Mouse (Mus musculus): ENCODE data around the gene Metap1d. TPM values are rescaled to one million over a fixed set of nuclear protein-coding genes. Genes with fewer than 3 reads are reported as not detected.

Gene Metap1d
- polyA plus RNA-seq, 1 experiment: 3.5 TPM

DNA sequence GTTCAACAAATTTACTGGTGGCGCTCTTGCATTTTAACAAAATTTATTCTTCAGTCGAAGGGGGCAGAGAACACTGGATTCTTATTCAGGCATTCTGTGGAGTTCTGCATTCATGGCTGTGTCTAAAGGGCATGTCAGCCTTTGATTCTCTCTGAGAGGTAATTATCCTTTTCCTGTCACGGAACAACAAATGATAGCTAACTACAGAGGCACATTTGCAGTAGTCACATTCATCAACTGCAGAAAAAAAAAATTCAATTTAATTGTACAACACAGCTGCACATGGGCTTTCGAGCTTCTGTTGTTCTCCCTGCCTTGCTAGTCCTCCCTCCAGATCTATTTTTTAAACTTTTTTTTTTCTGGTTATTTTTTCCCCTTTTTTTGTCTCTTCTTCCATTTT lies 63.9 kb downstream of the Metap1d start:
- Histone ChIP-seq H3K4me1 (no peaks in the 10 kb centered on the region), H3K27me3 (replicated peaks) (peaks cover 15% of the 10 kb centered on the region), H3K36me3 (replicated peaks; ENCODE audit: low read length) (peaks cover 5% of the 10 kb centered on the region), H3K4me3 (replicated peaks) (no peak overlapping the region), H3K9me3 (no peaks in the 10 kb centered on the region)
- no peak for TF ChIP-seq FLI1 (IDR thresholded peaks at IDR 0.05; ENCODE audit: low read length)
- TF ChIP-seq GATA1 (IDR thresholded peaks at IDR 0.05; ENCODE audit: borderline replicate concordance, low read length): no peak

DNA sequence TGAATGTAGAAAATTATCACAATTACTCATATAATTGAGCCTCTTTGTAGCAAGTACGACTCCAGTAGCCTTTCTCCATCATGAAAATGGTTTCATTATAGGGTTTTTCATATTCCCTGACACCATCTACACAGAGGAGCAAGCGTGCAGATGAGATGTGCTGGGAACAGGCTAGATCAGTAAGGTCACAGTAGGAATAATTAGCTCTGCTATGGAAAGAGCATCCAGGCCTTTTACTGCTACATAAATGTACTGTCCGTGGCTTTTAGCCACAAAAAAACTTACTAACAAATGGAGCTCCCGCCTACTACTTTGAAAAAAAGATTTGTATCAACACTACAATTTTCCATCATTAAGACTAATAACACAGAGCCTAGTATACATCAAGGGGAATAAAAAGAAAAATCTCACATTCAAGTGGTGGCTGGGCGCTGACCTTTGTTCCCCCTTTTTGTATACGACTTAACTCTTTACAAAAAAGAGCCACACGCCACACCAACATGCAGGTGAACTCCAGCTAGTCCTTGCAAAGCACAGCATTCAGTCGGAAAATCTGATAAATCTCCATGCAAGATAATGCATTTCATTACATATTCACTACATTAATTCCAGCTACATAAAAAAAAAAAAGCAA lies 64.5 kb downstream of the Metap1d start:
- peaks cover under 1% of the 10 kb centered on the region for H3K4me1 ChIP-seq
- no peaks in the 10 kb centered on the region for H3K36me3 ChIP-seq (replicated peaks; ENCODE audit: low read length)
- H3K4me3 ChIP-seq (replicated peaks): no peak overlapping the region
- H3K9me3 ChIP-seq: no peaks in the 10 kb centered on the region
- TF ChIP-seq GATA1 (IDR thresholded peaks at IDR 0.05; ENCODE audit: borderline replicate concordance, low read length) (no peak), FLI1 (IDR thresholded peaks at IDR 0.05; ENCODE audit: low read length) (no peak)
- H3K27me3 ChIP-seq (replicated peaks): peaks cover 18% of the 10 kb centered on the region

DNA sequence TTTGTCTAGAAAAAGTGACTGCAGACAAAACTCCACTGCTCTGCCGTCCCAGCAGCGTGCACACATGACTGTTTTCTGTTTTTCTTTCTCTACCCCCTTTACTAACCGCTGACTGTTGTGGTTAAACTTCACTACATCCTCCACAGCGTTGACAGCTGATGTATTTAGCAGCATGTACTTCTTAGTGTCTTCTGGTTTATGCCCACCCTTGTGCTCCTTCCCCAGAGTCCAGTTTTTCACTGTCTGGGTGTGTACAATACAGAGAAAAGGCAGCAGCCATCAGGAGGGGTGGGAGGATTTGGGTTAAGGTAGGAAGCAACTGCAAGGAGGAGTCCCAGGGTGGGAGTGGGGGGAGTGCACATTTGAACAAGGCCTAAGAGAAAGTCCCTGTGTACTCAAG lies 69.8 kb downstream of the Metap1d start:
- no peak overlapping the region for H3K4me3 ChIP-seq (replicated peaks)
- H3K27me3 ChIP-seq (replicated peaks): peaks cover 68% of the 10 kb centered on the region
- TF ChIP-seq GATA1 (IDR thresholded peaks at IDR 0.05; ENCODE audit: borderline replicate concordance, low read length): no peak
- no peak for TF ChIP-seq FLI1 (IDR thresholded peaks at IDR 0.05; ENCODE audit: low read length)
- H3K9me3 ChIP-seq: peaks cover 2% of the 10 kb centered on the region; the same call in 1 of the 2 replicates
- H3K36me3 ChIP-seq (replicated peaks; ENCODE audit: low read length): no peaks in the 10 kb centered on the region
- peaks cover 17% of the 10 kb centered on the region for H3K4me1 ChIP-seq

DNA sequence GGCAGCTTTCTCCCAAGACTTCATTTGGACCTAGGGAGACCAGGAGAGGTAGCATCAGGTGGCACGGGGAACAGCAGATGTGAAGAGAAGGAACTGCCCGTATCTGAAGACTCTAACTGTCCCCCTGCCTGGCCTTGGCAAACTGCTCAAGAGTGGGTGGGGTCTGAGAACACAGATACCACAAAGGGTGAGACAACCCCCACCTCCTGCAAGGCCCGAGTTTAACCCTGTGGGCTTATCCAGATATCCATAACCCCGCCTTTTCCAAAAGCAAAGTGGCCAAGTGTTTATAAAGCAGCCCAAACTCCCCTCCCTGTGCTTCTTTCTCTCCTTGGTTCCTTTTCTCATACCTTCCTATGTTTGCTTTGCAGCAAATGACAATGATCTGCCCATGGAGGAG lies 70.4 kb downstream of the Metap1d start:
- H3K4me3 ChIP-seq (replicated peaks): no peak overlapping the region
- peaks cover 22% of the 10 kb centered on the region for H3K4me1 ChIP-seq
- H3K36me3 ChIP-seq (replicated peaks; ENCODE audit: low read length): no peaks in the 10 kb centered on the region
- H3K9me3 ChIP-seq: peaks cover 2% of the 10 kb centered on the region; the same call in 1 of the 2 replicates
- H3K27me3 ChIP-seq (replicated peaks): peaks cover 74% of the 10 kb centered on the region
- TF ChIP-seq FLI1 (IDR thresholded peaks at IDR 0.05; ENCODE audit: low read length): no peak
- TF ChIP-seq GATA1 (IDR thresholded peaks at IDR 0.05; ENCODE audit: borderline replicate concordance, low read length): no peak

DNA sequence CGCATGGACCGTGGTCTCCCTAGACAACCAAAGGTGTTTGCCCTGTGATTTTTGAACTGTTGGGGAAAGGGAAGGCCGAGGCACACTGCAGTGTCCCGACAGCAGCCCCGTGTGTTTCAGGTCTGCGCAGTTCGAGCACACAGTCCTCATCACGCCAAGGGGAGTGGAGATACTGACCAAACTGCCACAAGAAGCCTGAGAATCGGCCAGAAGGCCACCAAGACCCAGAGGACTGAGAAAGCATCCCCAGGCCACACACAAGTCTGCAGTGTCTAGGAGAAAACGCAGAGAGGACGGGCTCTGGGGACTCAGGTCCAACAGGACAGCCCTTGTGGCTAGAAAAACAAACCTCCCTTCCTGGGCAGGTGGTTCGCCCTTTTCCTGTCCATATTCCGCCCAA lies 71.7 kb downstream of the Metap1d start:
- H3K4me1 ChIP-seq: peaks cover 36% of the 10 kb centered on the region
- H3K36me3 ChIP-seq (replicated peaks; ENCODE audit: low read length): no peaks in the 10 kb centered on the region
- peaks cover 86% of the 10 kb centered on the region for H3K27me3 ChIP-seq (replicated peaks)
- TF ChIP-seq FLI1 (IDR thresholded peaks at IDR 0.05; ENCODE audit: low read length) (no peak), GATA1 (IDR thresholded peaks at IDR 0.05; ENCODE audit: borderline replicate concordance, low read length) (no peak)
- H3K4me3 ChIP-seq (replicated peaks): no peak overlapping the region
- peaks cover 2% of the 10 kb centered on the region; the same call in 1 of the 2 replicates for H3K9me3 ChIP-seq

DNA sequence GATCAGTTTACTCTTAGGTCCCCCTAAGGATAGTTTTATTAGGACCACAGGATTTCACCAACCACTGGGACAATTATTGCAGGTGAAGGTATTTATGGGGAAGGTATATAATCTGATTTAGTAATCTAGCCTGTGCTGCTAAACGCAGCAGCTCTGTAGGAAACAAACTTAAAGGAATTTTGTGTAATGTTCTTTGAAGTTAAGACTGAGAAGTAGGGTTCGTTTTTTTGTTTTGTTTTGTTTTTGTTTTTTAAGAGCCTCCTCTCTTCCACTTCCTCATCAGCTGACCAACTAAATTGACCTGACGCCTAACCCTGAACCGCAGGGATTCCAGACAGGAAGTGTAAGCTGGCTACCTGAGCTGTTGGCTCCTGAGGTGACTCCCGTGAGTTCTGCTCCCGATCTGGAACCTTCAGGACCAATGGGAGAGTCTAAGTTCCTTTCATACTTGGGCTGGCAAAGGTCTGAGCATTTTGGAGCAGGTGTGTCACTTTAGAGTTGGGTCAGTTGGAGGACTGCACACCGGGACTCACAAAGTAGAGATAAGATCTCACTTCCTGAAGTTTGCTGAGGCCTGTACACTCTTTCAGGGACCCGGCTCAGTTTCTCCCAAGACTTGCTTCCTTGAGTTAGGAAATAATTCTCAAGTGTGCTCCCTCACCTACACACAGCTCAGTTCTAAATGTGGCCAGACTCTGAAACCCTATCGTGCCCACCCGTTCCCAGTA lies 73.7 kb downstream of the Metap1d start:
- TF ChIP-seq FLI1 (IDR thresholded peaks at IDR 0.05; ENCODE audit: low read length): no peak
- TF ChIP-seq GATA1 (IDR thresholded peaks at IDR 0.05; ENCODE audit: borderline replicate concordance, low read length): no peak
- Histone ChIP-seq H3K4me3 (replicated peaks) (peak overlapping the region; percentile 11), H3K9me3 (peaks cover 2% of the 10 kb centered on the region; the same call in 1 of the 2 replicates), H3K36me3 (replicated peaks; ENCODE audit: low read length) (no peaks in the 10 kb centered on the region), H3K27me3 (replicated peaks) (peaks cover 92% of the 10 kb centered on the region), H3K4me1 (peaks cover 48% of the 10 kb centered on the region)

DNA sequence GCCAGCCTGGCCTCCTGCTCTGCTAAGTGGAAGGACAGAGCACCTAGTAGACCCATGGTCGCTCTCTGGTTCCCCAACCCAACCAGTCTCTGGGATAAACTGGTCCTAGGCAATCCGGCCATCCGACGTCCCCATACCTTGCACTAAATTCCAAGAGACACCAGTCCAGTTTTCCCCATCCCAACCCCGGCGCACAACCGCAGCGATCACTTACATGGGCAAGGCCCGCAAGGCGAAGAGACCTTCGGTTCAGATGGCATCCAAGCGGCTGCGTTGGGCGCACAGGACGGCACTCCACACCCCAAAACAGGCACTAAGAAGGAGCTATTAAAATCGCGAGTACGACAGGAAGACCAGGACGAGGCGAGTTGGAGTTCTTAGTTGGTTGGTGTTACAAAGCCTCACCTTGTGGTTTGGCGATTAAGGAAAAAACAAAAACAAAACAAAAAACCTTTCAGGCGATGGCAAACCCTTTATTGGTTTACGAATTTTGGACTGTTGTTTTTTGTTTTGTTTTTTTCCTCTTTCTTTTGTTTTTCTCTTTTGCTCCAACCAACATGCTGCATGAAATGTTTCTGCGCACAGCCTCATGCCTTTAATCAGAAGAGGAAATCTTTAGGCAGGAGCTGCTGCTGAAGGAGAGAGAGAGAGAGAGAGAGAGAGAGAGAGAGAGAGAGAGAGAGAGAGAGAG lies 74.4 kb downstream of the Metap1d start:
- H3K4me3 ChIP-seq (replicated peaks): peak overlapping the region; percentile 33
- H3K36me3 ChIP-seq (replicated peaks; ENCODE audit: low read length): no peaks in the 10 kb centered on the region
- peaks cover 2% of the 10 kb centered on the region; the same call in 1 of the 2 replicates for H3K9me3 ChIP-seq
- H3K4me1 ChIP-seq: peaks cover 54% of the 10 kb centered on the region
- no peak for TF ChIP-seq GATA1 (IDR thresholded peaks at IDR 0.05; ENCODE audit: borderline replicate concordance, low read length)
- no peak for TF ChIP-seq FLI1 (IDR thresholded peaks at IDR 0.05; ENCODE audit: low read length)
- H3K27me3 ChIP-seq (replicated peaks): peaks cover 98% of the 10 kb centered on the region

DNA sequence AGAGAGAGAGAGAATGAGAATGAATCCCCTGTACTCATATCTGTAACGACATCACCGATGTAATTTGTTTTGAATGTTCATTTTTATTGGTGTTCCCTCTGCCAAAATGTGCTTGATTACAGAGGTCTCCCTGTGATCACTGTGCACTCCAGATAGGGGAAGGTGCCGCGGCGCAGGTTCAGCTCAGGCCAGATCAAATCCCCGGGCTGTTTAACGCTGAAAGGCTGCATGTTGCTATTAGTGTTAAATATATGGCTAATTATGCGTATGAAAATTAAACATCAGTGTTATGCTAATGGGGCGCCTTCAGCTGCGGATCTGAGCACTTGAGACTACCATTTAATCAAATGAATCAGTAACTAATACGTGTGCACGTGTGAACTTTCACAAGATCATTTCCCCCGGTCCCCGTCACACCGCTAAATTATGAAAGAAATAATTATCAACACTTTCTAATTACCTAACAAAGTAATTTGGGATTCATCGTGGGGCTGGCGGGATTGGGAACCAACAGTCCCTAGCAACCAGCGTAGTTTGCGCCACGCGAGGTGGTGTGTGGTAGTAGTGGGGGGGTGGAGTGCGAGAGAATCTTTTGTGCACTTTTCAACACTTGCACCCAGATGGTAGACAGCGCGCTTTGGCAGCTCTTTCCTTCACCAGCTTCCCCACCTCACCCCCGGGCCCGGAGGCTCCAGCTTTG lies 75.1 kb downstream of the Metap1d start, which contains the start of gene Dlx1:
Gene Dlx1, plus strand, starts transcription at position 100 of the 700 bp plus-strand sequence.
- Histone ChIP-seq H3K9me3 (peaks cover 2% of the 10 kb centered on the region; the same call in 1 of the 2 replicates), H3K27me3 (replicated peaks) (peaks cover 98% of the 10 kb centered on the region), H3K36me3 (replicated peaks; ENCODE audit: low read length) (no peaks in the 10 kb centered on the region), H3K4me1 (peaks cover 55% of the 10 kb centered on the region), H3K4me3 (replicated peaks) (peak within 1 kb of the TSS; percentile 89)
- no peak for TF ChIP-seq GATA1 (IDR thresholded peaks at IDR 0.05; ENCODE audit: borderline replicate concordance, low read length)
- no peak for TF ChIP-seq FLI1 (IDR thresholded peaks at IDR 0.05; ENCODE audit: low read length)
